Mouse (Mus musculus): Measurements from ENCODE around the gene Gm17662. TPM values are rescaled to one million over a fixed set of nuclear protein-coding genes. Genes with fewer than 3 reads are reported as not detected.

Gene Gm17662
- polyA plus RNA-seq, 1 experiment, result not detected

DNA sequence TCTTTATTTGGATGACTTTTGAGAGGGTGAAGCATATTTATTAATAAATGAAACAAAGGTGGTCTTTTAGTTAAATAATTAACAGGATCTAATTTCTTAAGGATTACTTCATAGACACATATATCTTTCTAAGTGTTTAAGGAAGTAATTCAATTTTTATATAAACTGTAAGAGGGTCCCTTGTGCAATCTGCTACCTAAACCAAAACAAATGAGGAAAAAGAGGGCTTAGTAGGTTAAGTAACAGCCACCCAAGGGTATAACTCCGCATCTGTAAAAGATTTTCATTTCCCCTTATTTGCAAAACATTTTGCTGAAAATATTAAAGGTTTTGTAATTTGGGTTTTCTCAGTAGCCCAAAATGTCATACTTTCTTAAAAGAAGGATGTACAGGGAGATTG is 7.3 kb downstream of the Gm17662 start:
- 40% methylated on average over 1 of the region's 1 CpGs for WGBS
- H3K4me3 ChIP-seq (replicated peaks; ENCODE audit: control insufficient read depth, low read depth, low read length), result no peak overlapping the region
- no peak overlapping the region for H3K27ac ChIP-seq (ENCODE audit: control insufficient read depth, insufficient read depth, low read depth, low read length, poor library complexity)
- H3K4me1 ChIP-seq (ENCODE audit: control insufficient read depth, insufficient read depth, low read length), result no peaks in the 10 kb centered on the region
- TF ChIP-seq POLR2A (IDR thresholded peaks at IDR 0.05; ENCODE audit: borderline replicate concordance, control insufficient read depth, low read depth, low read length), result no peak

- Histone ChIP-seq H3K4me1 (ENCODE audit: control insufficient read depth, insufficient read depth, low read length) (no peaks in the 10 kb centered on the region), H3K4me3 (replicated peaks; ENCODE audit: control insufficient read depth, low read depth, low read length) (no peak overlapping the region), H3K27ac (ENCODE audit: control insufficient read depth, insufficient read depth, low read depth, low read length, poor library complexity) (no peak overlapping the region)
- TF ChIP-seq POLR2A (IDR thresholded peaks at IDR 0.05; ENCODE audit: borderline replicate concordance, control insufficient read depth, low read depth, low read length) (no peak), CTCF (IDR thresholded peaks at IDR 0.05; ENCODE audit: control insufficient read depth, insufficient read depth, low read length) (no peak)
These were observed 12.5 kb downstream of the Gm17662 start for GRCm38 (mm10) chr4:104869581-104869980.

DNA sequence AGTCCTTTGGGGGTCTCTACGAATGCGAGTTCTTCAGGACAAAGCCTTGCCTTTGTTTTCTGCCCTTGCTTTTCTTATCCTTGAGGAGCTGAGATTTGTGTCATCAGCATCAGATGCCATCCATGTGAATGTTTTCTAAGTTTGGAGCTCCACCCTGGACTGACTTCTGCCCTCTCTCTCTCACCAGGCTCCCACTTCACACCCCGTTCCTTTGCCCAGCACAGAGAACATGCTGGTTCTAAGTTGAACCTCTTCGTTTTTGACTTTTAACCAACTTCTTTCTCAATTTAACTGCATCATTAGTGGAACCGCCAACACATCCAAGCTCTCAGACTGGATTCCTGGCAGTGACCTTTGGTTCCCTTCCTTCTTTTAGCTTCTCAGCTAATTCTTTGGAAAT is 13.1 kb downstream of the Gm17662 start:
- WGBS, result 78% methylated on average over 5 of the region's 5 CpGs
- no peak overlapping the region for H3K27ac ChIP-seq (ENCODE audit: control insufficient read depth, insufficient read depth, low read depth, low read length, poor library complexity)
- H3K4me3 ChIP-seq (replicated peaks; ENCODE audit: control insufficient read depth, low read depth, low read length), result no peak overlapping the region
- H3K4me1 ChIP-seq (ENCODE audit: control insufficient read depth, insufficient read depth, low read length), result no peaks in the 10 kb centered on the region
- TF ChIP-seq CTCF (IDR thresholded peaks at IDR 0.05; ENCODE audit: control insufficient read depth, insufficient read depth, low read length), result no peak
- TF ChIP-seq POLR2A (IDR thresholded peaks at IDR 0.05; ENCODE audit: borderline replicate concordance, control insufficient read depth, low read depth, low read length), result no peak

GRCm38 (mm10) chr4:104875832-104876231 is 18.7 kb downstream of the Gm17662 start:
- Histone ChIP-seq H3K4me3 (replicated peaks; ENCODE audit: control insufficient read depth, low read depth, low read length) (no peak overlapping the region), H3K4me1 (ENCODE audit: control insufficient read depth, insufficient read depth, low read length) (no peaks in the 10 kb centered on the region), H3K27ac (ENCODE audit: control insufficient read depth, insufficient read depth, low read depth, low read length, poor library complexity) (no peak overlapping the region)
- 79% methylated on average over 4 of the region's 4 CpGs for WGBS
- TF ChIP-seq POLR2A (IDR thresholded peaks at IDR 0.05; ENCODE audit: borderline replicate concordance, control insufficient read depth, low read depth, low read length), result no peak
- TF ChIP-seq CTCF (IDR thresholded peaks at IDR 0.05; ENCODE audit: control insufficient read depth, insufficient read depth, low read length), result no peak

DNA sequence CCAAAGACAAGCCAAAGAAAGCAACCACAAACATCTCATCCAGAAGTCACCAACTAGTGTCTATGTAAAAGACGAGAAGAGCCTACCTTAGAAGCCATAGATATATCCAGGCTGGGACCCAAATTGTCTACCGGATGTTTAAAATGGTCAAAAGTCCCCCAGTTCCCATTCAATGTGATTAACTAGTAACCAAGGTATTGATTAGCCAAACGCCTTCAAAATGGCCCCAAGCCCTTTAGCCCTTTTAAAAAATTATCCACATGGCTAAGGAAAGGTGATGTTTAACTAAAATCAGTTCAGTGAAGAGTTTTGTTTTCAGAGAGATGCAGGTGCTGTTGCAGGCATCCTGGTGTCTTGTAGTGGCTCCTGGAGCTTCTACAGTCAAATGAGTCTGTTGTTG is 19.2 kb downstream of the Gm17662 start, which contains the start of gene C8a:
C8a (minus strand) TSS at position 76 of the 400 bp plus-strand sequence.
- TF ChIP-seq CTCF (IDR thresholded peaks at IDR 0.05; ENCODE audit: control insufficient read depth, insufficient read depth, low read length), result no peak
- Histone ChIP-seq H3K27ac (ENCODE audit: control insufficient read depth, insufficient read depth, low read depth, low read length, poor library complexity) (no peak within 1 kb of the TSS), H3K4me3 (replicated peaks; ENCODE audit: control insufficient read depth, low read depth, low read length) (no peak within 1 kb of the TSS), H3K4me1 (ENCODE audit: control insufficient read depth, insufficient read depth, low read length) (no peaks in the 10 kb centered on the region)
- 69% methylated on average over 3 of the region's 3 CpGs for WGBS

DNA sequence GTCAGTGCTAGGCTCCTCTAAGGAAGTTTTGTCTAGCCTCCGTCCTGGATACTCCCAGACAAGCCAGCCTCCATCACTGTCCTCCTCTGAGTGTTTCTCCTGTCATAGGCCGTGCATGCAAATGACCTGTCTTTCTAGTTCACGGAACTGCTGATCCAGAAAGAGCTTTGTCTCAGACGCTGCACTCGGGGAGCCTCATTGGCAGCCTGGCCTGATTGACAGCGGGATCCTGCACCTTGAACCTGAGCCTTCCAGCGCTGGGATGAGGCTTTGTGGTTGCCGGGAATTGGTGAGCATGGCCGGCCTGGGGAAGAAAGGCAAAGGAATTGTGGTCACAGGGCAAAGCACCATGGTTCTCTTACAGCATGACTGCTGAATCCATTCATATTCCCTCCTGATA is 30.4 kb downstream of the Gm17662 start:
- 75% methylated on average over 9 of the region's 9 CpGs for WGBS

GRCm38 (mm10) chr4:104888499-104889262 is 31.6 kb downstream of the Gm17662 start:
- Histone ChIP-seq H3K4me1 (ENCODE audit: control insufficient read depth, insufficient read depth, low read length) (no peaks in the 10 kb centered on the region), H3K4me3 (replicated peaks; ENCODE audit: control insufficient read depth, low read depth, low read length) (no peak overlapping the region), H3K27ac (ENCODE audit: control insufficient read depth, insufficient read depth, low read depth, low read length, poor library complexity) (no peak overlapping the region)
- 60% methylated on average over 9 of the region's 9 CpGs for WGBS
- no peak for TF ChIP-seq CTCF (IDR thresholded peaks at IDR 0.05; ENCODE audit: control insufficient read depth, insufficient read depth, low read length)
- TF ChIP-seq POLR2A (IDR thresholded peaks at IDR 0.05; ENCODE audit: borderline replicate concordance, control insufficient read depth, low read depth, low read length), result no peak

More for the DNA sequence above, 30.4 kb downstream of the Gm17662 start:
- H3K4me1 ChIP-seq (ENCODE audit: control insufficient read depth, insufficient read depth, low read length), result no peaks in the 10 kb centered on the region
- no peak overlapping the region for H3K4me3 ChIP-seq (replicated peaks; ENCODE audit: control insufficient read depth, low read depth, low read length)
- TF ChIP-seq CTCF (IDR thresholded peaks at IDR 0.05; ENCODE audit: control insufficient read depth, insufficient read depth, low read length) (no peak), POLR2A (IDR thresholded peaks at IDR 0.05; ENCODE audit: borderline replicate concordance, control insufficient read depth, low read depth, low read length) (no peak)
- H3K27ac ChIP-seq (ENCODE audit: control insufficient read depth, insufficient read depth, low read depth, low read length, poor library complexity), result no peak overlapping the region

GRCm38 (mm10) chr4:104891708-104892107 is 34.6 kb downstream of the Gm17662 start:
- TF ChIP-seq POLR2A (IDR thresholded peaks at IDR 0.05; ENCODE audit: borderline replicate concordance, control insufficient read depth, low read depth, low read length) (no peak), CTCF (IDR thresholded peaks at IDR 0.05; ENCODE audit: control insufficient read depth, insufficient read depth, low read length) (no peak)
- 55% methylated on average over 7 of the region's 7 CpGs for WGBS
- Histone ChIP-seq H3K4me3 (replicated peaks; ENCODE audit: control insufficient read depth, low read depth, low read length) (no peak overlapping the region), H3K4me1 (ENCODE audit: control insufficient read depth, insufficient read depth, low read length) (no peaks in the 10 kb centered on the region), H3K27ac (ENCODE audit: control insufficient read depth, insufficient read depth, low read depth, low read length, poor library complexity) (no peak overlapping the region)

- WGBS, result 72% methylated on average over 5 of the region's 5 CpGs
- Histone ChIP-seq H3K4me1 (ENCODE audit: control insufficient read depth, insufficient read depth, low read length) (no peaks in the 10 kb centered on the region), H3K27ac (ENCODE audit: control insufficient read depth, insufficient read depth, low read depth, low read length, poor library complexity) (no peak overlapping the region), H3K4me3 (replicated peaks; ENCODE audit: control insufficient read depth, low read depth, low read length) (no peak overlapping the region)
- TF ChIP-seq CTCF (IDR thresholded peaks at IDR 0.05; ENCODE audit: control insufficient read depth, insufficient read depth, low read length) (no peak), POLR2A (IDR thresholded peaks at IDR 0.05; ENCODE audit: borderline replicate concordance, control insufficient read depth, low read depth, low read length) (no peak)
These were observed 36.5 kb downstream of the Gm17662 start for GRCm38 (mm10) chr4:104893588-104893987.

Measured in bone marrow, adult 2 months (tissue).